Mouse (Mus musculus) monocyte, adult 5-6 weeks (primary cell): ENCODE measurements around the gene Plekha3. TPM values are rescaled to one million over a fixed set of nuclear protein-coding genes. Genes with fewer than 3 reads are reported as not detected.
A peak's percentile ranks its signal among the peaks of the same experiment; 100 is the strongest.

Experiments used
- ATAC-seq: fragments of 153-309, 156-312 bp; replicated peaks from 2 replicates; pipeline ENCODE4 v1.8.0; 2017; ENCODE audit warnings: mild to moderate bottlenecking; ENCODE audit not compliant: low TSS enrichment, insufficient number of reproducible peaks, severe bottlenecking, poor library complexity, low FRiP score
- total RNA-seq: library from RNA; stranded (forward); fragments of 200-1000, 200-491, 200-594 nt; gene quantifications from 3 replicates; pipeline ENCODE4 v1.2.3, GENCODE M21; 2017

Gene Plekha3
- total RNA-seq, 1 experiment from 2014 or later = 22.6 TPM

- peak; percentile 28; the same call in 1 of the 2 replicates for ATAC-seq
Observed at GRCm38 (mm10) chr2:76673472-76674081, 1.5 kb upstream of the Plekha3 start.

DNA sequence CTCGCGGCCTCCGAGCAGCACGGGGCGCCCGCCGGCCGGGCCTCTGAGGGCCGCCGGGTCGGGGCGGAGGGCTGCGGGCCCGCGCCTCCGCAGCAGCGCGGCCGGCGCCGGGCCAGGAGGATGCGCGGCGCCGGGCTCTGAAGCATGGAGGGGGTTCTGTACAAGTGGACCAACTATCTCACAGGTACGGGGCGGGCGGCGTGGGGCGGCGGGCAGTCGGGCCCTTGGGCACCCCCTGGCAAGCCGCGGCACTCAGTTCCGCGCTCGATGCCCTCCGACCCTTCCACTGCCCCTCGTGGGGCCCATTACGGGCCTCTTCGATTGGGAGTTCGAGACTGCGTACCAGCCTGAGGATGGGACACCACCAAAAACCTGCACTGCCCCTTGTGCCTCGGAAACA, 370 bp downstream of the Plekha3 start:
- no peak for ATAC-seq

- ATAC-seq = no peak
Observed at GRCm38 (mm10) chr2:76675949-76676348, 868 bp downstream of the Plekha3 start.

DNA sequence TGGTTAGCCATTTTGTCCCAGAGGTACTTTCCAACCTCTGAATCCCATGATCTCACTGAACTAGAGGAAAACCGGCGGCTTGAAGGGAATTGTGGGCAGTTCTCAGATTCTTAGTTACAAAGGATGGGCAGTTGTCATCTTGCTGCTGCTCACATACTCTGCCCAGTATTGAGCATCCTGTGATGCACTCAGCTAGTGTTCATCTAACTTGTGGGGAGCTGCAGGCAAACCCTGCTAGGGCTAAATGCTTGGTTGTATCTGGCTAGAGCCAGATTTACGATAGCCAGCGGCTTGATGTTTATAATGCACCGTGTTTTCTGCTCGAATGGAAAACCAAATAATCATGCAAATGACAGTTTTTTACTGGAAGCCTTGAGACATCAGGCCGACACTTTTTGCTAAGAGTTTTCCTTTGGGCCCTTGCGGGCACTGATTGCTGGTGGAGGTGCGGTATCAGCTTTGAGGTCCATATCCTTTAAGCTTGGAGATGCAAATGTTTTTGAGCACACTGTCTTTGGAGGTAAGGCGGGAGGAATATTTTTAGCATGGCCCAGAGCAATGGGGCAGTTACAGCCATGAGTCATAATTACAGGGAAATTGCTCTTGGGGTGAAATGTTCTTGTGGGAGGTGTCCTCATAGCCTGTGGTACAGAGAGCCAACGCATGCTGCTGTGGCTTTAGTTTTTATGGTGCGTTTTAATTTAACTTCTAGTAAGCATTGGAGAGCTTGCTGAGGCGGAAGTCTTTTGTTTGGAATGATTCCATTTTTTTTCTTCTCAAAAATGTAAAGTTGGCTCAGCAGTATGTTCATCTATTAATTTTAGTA, 1.5 kb downstream of the Plekha3 start:
- ATAC-seq = no peak

- ATAC-seq = no peak
Observed at GRCm38 (mm10) chr2:76682301-76682700, 7.2 kb downstream of the Plekha3 start.

- no peak for ATAC-seq
Observed at GRCm38 (mm10) chr2:76686986-76687385, 11.9 kb downstream of the Plekha3 start.

DNA sequence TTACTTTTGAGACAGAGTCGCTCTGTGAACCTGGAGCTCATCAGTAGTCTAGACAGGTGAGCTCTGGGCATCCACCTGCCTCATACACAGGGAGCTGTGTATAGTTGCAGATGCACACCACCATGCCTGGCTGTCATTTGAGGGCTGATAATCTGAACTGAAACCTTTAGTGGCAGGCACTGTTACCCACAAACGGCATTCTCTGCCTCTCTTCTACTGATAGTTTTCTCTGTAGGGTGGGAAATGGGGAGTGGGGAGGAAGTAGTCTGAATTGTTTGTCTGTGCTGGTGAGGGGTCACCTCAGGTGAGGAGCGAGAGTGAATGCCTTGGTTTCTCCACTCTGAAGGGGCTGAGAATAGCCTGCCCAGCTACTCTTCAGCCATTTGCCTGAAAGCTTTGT, 12.5 kb downstream of the Plekha3 start:
- no peak for ATAC-seq

DNA sequence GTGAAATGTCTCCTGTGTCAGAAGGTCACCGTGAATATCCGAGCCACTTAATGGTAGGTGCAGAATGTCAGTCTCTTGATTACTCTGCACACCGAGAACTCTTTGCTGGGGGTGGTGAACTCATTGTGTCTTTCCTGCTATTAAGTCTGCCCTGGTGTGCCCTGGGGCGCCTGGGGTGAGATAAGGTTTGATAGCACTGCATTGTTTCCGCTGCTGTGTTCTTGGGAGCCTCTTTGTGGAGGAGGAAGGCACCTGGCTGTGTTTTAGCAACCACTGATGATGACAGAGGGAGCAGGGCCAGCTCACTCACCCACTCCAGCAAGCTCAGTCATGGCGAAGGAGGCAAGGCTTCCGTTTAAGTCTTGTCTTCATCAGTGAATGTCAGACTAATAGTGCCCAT, 13.1 kb downstream of the Plekha3 start:
- no peak for ATAC-seq

GRCm38 (mm10) chr2:76690436-76691204, 15.5 kb downstream of the Plekha3 start:
- ATAC-seq = no peak

- no peak for ATAC-seq
Observed at GRCm38 (mm10) chr2:76693765-76694164, 18.7 kb downstream of the Plekha3 start.

GRCm38 (mm10) chr2:76695290-76695689, 20.2 kb downstream of the Plekha3 start:
- ATAC-seq = no peak

GRCm38 (mm10) chr2:76702188-76702587, 27.1 kb downstream of the Plekha3 start:
- no peak for ATAC-seq

GRCm38 (mm10) chr2:76702751-76703150, 27.7 kb downstream of the Plekha3 start:
- no peak for ATAC-seq

- ATAC-seq = no peak
Observed at GRCm38 (mm10) chr2:76705655-76706054, 30.6 kb downstream of the Plekha3 start.

GRCm38 (mm10) chr2:76708512-76708911, 33.4 kb downstream of the Plekha3 start:
- ATAC-seq = no peak

GRCm38 (mm10) chr2:76714984-76715383, 39.9 kb downstream of the Plekha3 start:
- ATAC-seq = no peak

DNA sequence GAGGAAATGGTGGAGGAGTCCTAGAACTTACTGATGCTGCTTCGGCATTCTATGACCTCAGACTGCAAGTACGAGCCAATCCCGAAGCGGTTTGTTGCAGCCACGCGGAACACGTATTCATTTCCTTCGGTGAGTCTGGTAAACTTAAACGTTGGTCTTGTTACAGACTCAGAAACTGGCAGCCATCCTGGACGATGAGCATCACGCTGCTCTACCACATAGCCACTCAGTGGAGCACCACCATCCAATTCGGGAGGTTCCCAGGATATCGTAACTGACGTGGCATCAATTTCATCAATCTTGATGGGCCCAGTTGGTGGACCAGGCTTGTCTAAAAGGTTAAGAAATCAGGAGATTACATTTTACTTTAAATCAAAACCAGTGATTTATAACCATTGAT, 44.6 kb downstream of the Plekha3 start:
- no peak for ATAC-seq
